In genomic region chr12:21111476-21112452, GRCm38 (mm10) we compare ENCODE assay signal across 7 mouse cellular contexts.
DNase-seq lines count a peak whose midpoint lies in the region; ATAC-seq lines count a peak whose summit lies in the region.

No protein-coding gene starts in this region.

- H3K27ac ChIP-seq in intestine, embryonic 16.5 days (ENCODE audit: low read length): peak overlapping the region; percentile 51; the same call in 1 of the 2 replicates
- peak overlapping the region; percentile 97 for H3K27ac ChIP-seq in limb, embryonic 10.5 days
- H3K27ac ChIP-seq in midbrain, embryonic 11.5 days (ENCODE audit: low read depth, low read length): peak overlapping the region; percentile 73

- under 1% methylated on average over 96 of the region's 118 CpGs for WGBS in intestine, embryonic 16.5 days
- under 1% methylated on average over 107 of the region's 118 CpGs for WGBS in limb, embryonic 10.5 days
- WGBS in midbrain, embryonic 11.5 days: under 1% methylated on average over 81 of the region's 118 CpGs

- H3K9ac ChIP-seq in intestine, embryonic 16.5 days (ENCODE audit: low read depth, low read length): peak overlapping the region; percentile 79
- peak overlapping the region; percentile 84 for H3K9ac ChIP-seq in midbrain, embryonic 11.5 days (ENCODE audit: low read length)

- H3K27me3 ChIP-seq in intestine, embryonic 16.5 days (replicated peaks; ENCODE audit: control insufficient read depth, insufficient read depth, low read length): no peaks in the 10 kb centered on the region
- no peaks in the 10 kb centered on the region for H3K27me3 ChIP-seq in limb, embryonic 10.5 days (ENCODE audit: low read depth, poor library complexity, severe bottlenecking)
- no peaks in the 10 kb centered on the region for H3K27me3 ChIP-seq in midbrain, embryonic 11.5 days (ENCODE audit: control insufficient read depth, insufficient read depth, low read length)

- peak; percentile 100 for ATAC-seq in intestine, embryonic 16.5 days
- peak; percentile 99 for ATAC-seq in midbrain, embryonic 11.5 days (ENCODE audit: low FRiP score)

- H3K9me3 ChIP-seq in intestine, embryonic 16.5 days (ENCODE audit: control insufficient read depth, low read length): no peaks in the 10 kb centered on the region
- H3K9me3 ChIP-seq in limb, embryonic 10.5 days (replicated peaks): no peaks in the 10 kb centered on the region
- H3K9me3 ChIP-seq in midbrain, embryonic 11.5 days (ENCODE audit: control insufficient read depth, low read length): no peaks in the 10 kb centered on the region

- H3K4me3 ChIP-seq in intestine, embryonic 16.5 days (ENCODE audit: low read length): peak overlapping the region; percentile 75
- peak overlapping the region; percentile 80 for H3K4me3 ChIP-seq in limb, embryonic 10.5 days
- peak overlapping the region; percentile 76 for H3K4me3 ChIP-seq in midbrain, embryonic 11.5 days (ENCODE audit: low read depth, low read length)

- no peaks in the 10 kb centered on the region for H3K36me3 ChIP-seq in intestine, embryonic 16.5 days (ENCODE audit: control insufficient read depth, insufficient read depth, low read length)
- no peaks in the 10 kb centered on the region for H3K36me3 ChIP-seq in limb, embryonic 10.5 days
- no peaks in the 10 kb centered on the region for H3K36me3 ChIP-seq in midbrain, embryonic 11.5 days (ENCODE audit: control insufficient read depth, insufficient read depth, low read length)

- H3K4me2 ChIP-seq in intestine, embryonic 16.5 days (ENCODE audit: low read depth, low read length): peak overlapping the region; percentile 80
- H3K4me2 ChIP-seq in midbrain, embryonic 11.5 days: peak overlapping the region; percentile 53

- H3K4me1 ChIP-seq in intestine, embryonic 16.5 days (ENCODE audit: control insufficient read depth, insufficient read depth, low read length): no peaks in the 10 kb centered on the region
- H3K4me1 ChIP-seq in limb, embryonic 10.5 days: 0 out of 2 replicates have a peak, but pooled peaks cover 6% of the 10 kb centered on the region
- H3K4me1 ChIP-seq in midbrain, embryonic 11.5 days (ENCODE audit: control insufficient read depth, insufficient read depth, low read length): no peaks in the 10 kb centered on the region

- DNase-seq in adrenal gland, postnatal 14 days: peak; percentile 93
- peak; percentile 90 for DNase-seq in embryo, embryonic 9.5 days (ENCODE audit: extremely low spot score)
- DNase-seq in gastrocnemius, postnatal 4 days (ENCODE audit: low spot score in 2 of 2): peak; percentile 69 to 84
- DNase-seq in limb, embryonic 10.5 days (ENCODE audit: low spot score): peak; percentile 92
- peak; percentile 99 for DNase-seq in midbrain, embryonic 11.5 days (ENCODE audit: low spot score, missing footprints)
- peak; percentile 60 for DNase-seq in skeletal muscle tissue, adult 2 months (ENCODE audit: low read depth, low spot score)

Comparison
In these comparisons a context has a peak if more than half of its experiments do, and no peak if none do; other contexts are left out.
1. Peak in every context shown above with its lines: DNase-seq, ATAC-seq, H3K4me3 ChIP-seq and H3K27ac ChIP-seq.